Mouse (Mus musculus): ENCODE measurements around the gene Ccdc106.

DNA sequence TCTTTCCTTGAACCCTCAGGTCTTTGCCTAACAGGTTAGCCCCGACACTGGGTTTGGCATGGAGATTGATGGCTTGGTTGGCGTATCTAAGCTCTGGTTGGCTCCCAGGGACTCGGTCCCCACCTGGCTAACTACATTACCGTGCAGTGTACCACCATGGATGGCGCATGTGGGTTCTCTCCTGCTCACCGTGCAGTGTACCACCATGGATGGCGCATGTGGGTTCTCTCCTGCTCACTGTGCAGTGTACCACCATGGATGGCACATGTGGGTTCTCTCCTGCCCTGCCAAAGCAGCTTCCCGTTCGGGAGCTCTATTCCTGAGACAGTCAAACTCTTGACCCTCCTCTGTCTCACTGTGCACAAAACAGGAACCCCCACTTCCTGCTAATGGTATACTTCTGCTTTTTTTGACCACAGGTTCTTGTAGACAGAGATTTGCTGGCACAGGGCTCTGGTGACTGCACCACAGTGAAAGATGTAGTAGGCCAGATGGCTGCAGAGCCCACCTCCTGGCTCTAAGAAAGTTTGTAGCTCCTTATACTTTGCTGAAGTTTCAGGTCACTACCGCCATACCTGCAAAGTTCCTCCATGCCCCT lies 80.8 kb downstream of the Ccdc106 start:
- TF ChIP-seq CTCF (IDR thresholded peaks at IDR 0.05; ENCODE audit: low read depth) (no peak), EP300 (IDR thresholded peaks at IDR 0.05; ENCODE audit: low read depth) (no peak)

Data from liver, postnatal 0 days (tissue).